Mouse (Mus musculus) kidney, postnatal 0 days (tissue): Measurements from ENCODE around the gene Gucy2e. TPM values are rescaled to one million over a fixed set of nuclear protein-coding genes. Genes with fewer than 3 reads are reported as not detected.

ENCODE experiments used
- ATAC-seq: fragments of 200-750 bp; cut with Nextera tagmentation; replicated peaks from 2 replicates; pipeline ENCODE4 v1.8.0; 2017; ENCODE audit warnings: low read depth, moderate number of reproducible peaks, moderate TSS enrichment, moderate library complexity; ENCODE audit not compliant: low FRiP score
- DNase-seq: peaks from one replicate; pipeline ENCODE4 v3.0.0-alpha.2; 2016; ENCODE audit warnings: low spot score
- H3K27ac ChIP-seq: fragments of 300-500 bp; sonication (generic); 2 replicates; pipeline ENCODE4 v1.5.1; 2014; ENCODE audit warnings: mild to moderate bottlenecking
- H3K27me3 ChIP-seq: fragments of 300-500 bp; sonication (generic); 2 replicates; pipeline ENCODE4 v1.6.1; 2014; ENCODE audit warnings: low read length, mixed read lengths; ENCODE audit not compliant: insufficient read depth
- H3K36me3 ChIP-seq: fragments of 300-500 bp; sonication (generic); 2 replicates; pipeline ENCODE4 v1.6.1; 2014; ENCODE audit warnings: low read length, mixed read lengths; ENCODE audit not compliant: insufficient read depth
- H3K4me1 ChIP-seq: fragments of 300-500 bp; sonication (generic); replicated peaks from 2 replicates; pipeline ENCODE4 v1.6.1; 2014; ENCODE audit warnings: antibody characterized with exemption, low read length, mixed read lengths; ENCODE audit not compliant: insufficient read depth
- H3K4me2 ChIP-seq: fragments of 300-500 bp; sonication (generic); 2 replicates; pipeline ENCODE4 v1.6.1; 2014; ENCODE audit warnings: mild to moderate bottlenecking, low read length, moderate library complexity, mixed read lengths
- H3K4me3 ChIP-seq: fragments of 300-500 bp; sonication (generic); replicated peaks from 2 replicates; pipeline ENCODE4 v1.5.1; 2014; ENCODE audit warnings: low read depth, low read length
- H3K9ac ChIP-seq: fragments of 300-500 bp; sonication (generic); 2 replicates; pipeline ENCODE4 v1.6.1; 2014; ENCODE audit warnings: low read depth, low read length
- H3K9me3 ChIP-seq: fragments of 300-500 bp; sonication (generic); replicated peaks from 2 replicates; pipeline ENCODE4 v1.6.1; 2016; ENCODE audit warnings: low read length, inconsistent platforms, mixed read lengths
- CTCF ChIP-seq: IDR thresholded peaks from 2 replicates; pipeline ENCODE4 v1.5.1; 2016; ENCODE audit warnings: antibody characterized with exemption, low read depth, mild to moderate bottlenecking, moderate library complexity
- WGBS: fragments of 180-500 bp; shearing (Covaris S2); extraction: QIAGEN DNeasy Blood & Tissue Kit; methylation state at CpG from one replicate; pipeline ENCODE4 v1.1.7; 2014; 5-methylcytosine and 5-hydroxymethylcytosine counted together
- polyA plus RNA-seq: library from polyadenylated mRNA; unstranded; fragments of >200 nt; fragmentation: Nextera tagmentation; extraction: Ambion mirVana; gene quantifications from 2 replicates; pipeline ENCODE4 v1.2.1, GENCODE M21; 2015

Gene Gucy2e
- polyA plus RNA-seq, 1 experiment from 2014 or later = 0.24 TPM

DNA sequence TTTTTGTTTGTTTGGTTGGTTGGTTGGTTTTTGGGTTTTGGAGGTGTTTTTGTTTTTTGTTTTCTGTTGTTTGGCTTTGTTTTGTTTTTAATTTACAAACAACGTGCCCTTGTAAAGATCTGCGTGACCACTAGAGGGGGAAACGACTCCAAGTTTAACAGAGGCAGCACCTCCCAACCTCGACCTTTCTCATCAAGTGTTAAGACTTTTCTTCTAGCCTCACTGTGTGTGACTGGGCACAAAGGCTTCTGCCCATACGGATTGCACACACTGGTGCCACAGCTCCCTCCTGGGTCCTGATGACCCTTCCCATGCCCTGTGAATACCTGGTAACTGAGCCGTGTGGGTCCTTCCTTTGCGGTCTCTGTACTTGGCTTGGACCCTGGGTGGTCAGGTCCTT lies 30.5 kb upstream of the Gucy2e start:
- Histone ChIP-seq H3K27me3 (no peaks in the 10 kb centered on the region), H3K9ac (no peak overlapping the region), H3K4me1 (no peaks in the 10 kb centered on the region), H3K4me2 (no peak overlapping the region), H3K36me3 (no peaks in the 10 kb centered on the region), H3K9me3 (no peaks in the 10 kb centered on the region), H3K4me3 (no peak overlapping the region), H3K27ac (no peak overlapping the region)
- peak; percentile 70 for TF ChIP-seq CTCF
- 29% methylated on average over 7 of the region's 7 CpGs for WGBS
- DNase-seq = peak; percentile 83
- 0 out of 2 replicates have a peak, but pooled peaks have one; percentile 34 for ATAC-seq

- TF ChIP-seq CTCF = no peak
- Histone ChIP-seq H3K9ac (0 out of 2 replicates have a peak overlapping the region, but pooled peaks have one; percentile 9), H3K4me3 (no peak overlapping the region), H3K4me2 (peak overlapping the region; percentile 26), H3K27me3 (no peaks in the 10 kb centered on the region), H3K9me3 (no peaks in the 10 kb centered on the region), H3K36me3 (no peaks in the 10 kb centered on the region), H3K27ac (no peak overlapping the region), H3K4me1 (no peaks in the 10 kb centered on the region)
- WGBS = 14% methylated on average over 10 of the region's 10 CpGs
- DNase-seq = peak; percentile 58
- no peak for ATAC-seq
These were observed 29.4 kb upstream of the Gucy2e start for GRCm38 (mm10) chr11:69266253-69266652.

DNA sequence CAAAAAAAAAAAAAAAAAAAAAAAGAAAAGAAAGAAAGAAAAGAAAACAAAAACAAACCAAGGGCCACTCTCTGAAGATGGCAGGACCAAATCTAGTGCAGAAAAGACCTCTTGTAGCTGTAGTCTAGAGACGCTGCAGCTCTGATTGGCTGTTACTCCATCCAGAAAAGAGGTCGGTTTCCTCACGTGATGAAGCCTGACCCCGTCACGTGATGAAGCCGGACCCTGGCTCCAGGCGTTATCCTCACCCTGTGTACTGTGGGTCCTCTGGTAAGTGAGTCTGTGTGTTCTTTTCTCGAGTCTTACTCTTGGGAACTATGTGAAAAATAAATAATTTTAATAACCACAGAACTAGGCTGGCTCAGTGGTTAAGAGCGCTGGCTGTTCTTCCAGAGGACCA lies 28.6 kb upstream of the Gucy2e start:
- no peak overlapping the region for H3K27ac ChIP-seq
- TF ChIP-seq CTCF = no peak
- WGBS = 73% methylated on average over 9 of the region's 9 CpGs
- H3K4me3 ChIP-seq = no peak overlapping the region
- no peak overlapping the region for H3K9ac ChIP-seq
- no peak for DNase-seq
- no peak for ATAC-seq
- H3K36me3 ChIP-seq = no peaks in the 10 kb centered on the region
- no peaks in the 10 kb centered on the region for H3K27me3 ChIP-seq
- no peaks in the 10 kb centered on the region for H3K4me1 ChIP-seq
- no peaks in the 10 kb centered on the region for H3K9me3 ChIP-seq
- H3K4me2 ChIP-seq = no peak overlapping the region

DNA sequence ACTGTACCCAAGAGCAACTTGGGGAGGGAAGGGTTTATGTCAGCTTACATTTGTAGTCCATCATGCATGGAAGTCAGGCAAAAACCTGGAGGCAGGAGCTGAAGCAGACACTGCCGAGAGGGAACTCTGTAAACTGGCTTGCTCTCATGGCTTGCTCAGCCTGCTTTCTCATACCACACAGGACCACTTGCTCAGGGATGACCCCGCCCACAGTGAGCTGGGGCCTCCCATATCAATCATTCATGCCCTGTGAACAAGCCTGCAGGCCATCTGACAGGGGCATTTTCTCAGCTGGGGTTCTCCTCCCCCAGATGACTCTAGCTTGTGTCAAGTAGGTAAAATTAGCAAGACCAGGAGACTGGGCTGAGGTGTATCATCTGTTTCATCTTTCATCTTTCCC lies 27.4 kb upstream of the Gucy2e start:
- 33% methylated on average over 2 of the region's 2 CpGs for WGBS
- H3K27ac ChIP-seq = no peak overlapping the region
- DNase-seq (peak; percentile 22), ATAC-seq (no peak; the same call in 1 of the 2 replicates)
- H3K36me3 ChIP-seq = no peaks in the 10 kb centered on the region
- no peak overlapping the region for H3K4me3 ChIP-seq
- H3K27me3 ChIP-seq = no peaks in the 10 kb centered on the region
- H3K4me2 ChIP-seq = no peak overlapping the region
- no peak overlapping the region; the same call in 1 of the 2 replicates for H3K9ac ChIP-seq
- no peak for TF ChIP-seq CTCF
- H3K9me3 ChIP-seq = no peaks in the 10 kb centered on the region
- no peaks in the 10 kb centered on the region for H3K4me1 ChIP-seq

DNA sequence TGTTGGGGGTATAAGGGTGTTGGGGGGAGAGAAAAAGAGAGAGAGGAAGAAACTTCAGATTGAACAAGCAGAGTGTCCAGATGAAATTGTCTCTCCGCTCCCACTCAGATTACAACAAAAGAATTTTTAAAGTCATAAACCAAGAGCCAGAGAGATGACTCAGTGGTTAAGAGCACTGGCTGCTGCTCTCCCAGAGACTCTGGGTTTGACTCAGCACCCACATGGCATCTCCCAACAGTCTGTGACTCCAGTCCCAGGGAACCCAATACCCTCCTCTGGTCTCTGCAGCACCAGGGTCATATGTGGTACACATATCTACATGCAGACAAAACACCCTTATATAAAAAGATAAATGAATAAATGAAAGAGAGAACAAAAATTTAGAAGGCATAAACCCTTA lies 23.3 kb upstream of the Gucy2e start:
- no peak for TF ChIP-seq CTCF
- no peak for ATAC-seq
- H3K27me3 ChIP-seq = no peaks in the 10 kb centered on the region
- no peak overlapping the region for H3K27ac ChIP-seq
- no peak overlapping the region for H3K9ac ChIP-seq
- H3K4me1 ChIP-seq = no peaks in the 10 kb centered on the region
- no peaks in the 10 kb centered on the region for H3K9me3 ChIP-seq
- 86% methylated on average over 1 of the region's 1 CpGs for WGBS
- DNase-seq = no peak
- no peaks in the 10 kb centered on the region for H3K36me3 ChIP-seq
- H3K4me3 ChIP-seq = no peak overlapping the region
- no peak overlapping the region for H3K4me2 ChIP-seq

DNA sequence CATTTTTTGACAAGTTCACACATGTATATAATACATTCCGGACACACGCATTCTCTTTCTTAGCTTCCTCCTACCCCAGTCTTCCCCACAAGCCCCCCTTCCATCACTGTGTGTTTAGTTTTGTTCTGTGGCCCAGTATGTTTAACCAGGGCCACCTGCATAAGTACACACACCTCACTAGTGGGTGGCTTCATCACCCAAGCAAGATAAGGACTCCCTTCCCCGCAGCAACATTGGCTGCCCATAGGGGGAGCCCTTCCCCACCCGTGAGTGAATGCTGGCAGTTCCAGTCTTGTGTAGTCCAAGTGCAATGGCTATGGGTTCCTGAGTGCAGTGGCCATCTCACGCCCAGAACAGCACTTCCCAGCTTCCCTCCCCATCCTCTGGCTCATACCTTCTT lies 21.5 kb upstream of the Gucy2e start:
- DNase-seq (peak; percentile 70), ATAC-seq (peak; percentile 23; the same call in 1 of the 2 replicates)
- H3K9me3 ChIP-seq = no peaks in the 10 kb centered on the region
- no peak overlapping the region for H3K4me3 ChIP-seq
- no peaks in the 10 kb centered on the region for H3K36me3 ChIP-seq
- peak; percentile 77 for TF ChIP-seq CTCF
- WGBS = 59% methylated on average over 5 of the region's 5 CpGs
- H3K4me1 ChIP-seq = no peaks in the 10 kb centered on the region
- H3K4me2 ChIP-seq = peak overlapping the region; percentile 25; the same call in 1 of the 2 replicates
- H3K27me3 ChIP-seq = no peaks in the 10 kb centered on the region
- H3K9ac ChIP-seq = no peak overlapping the region
- no peak overlapping the region; the same call in 1 of the 2 replicates for H3K27ac ChIP-seq

DNA sequence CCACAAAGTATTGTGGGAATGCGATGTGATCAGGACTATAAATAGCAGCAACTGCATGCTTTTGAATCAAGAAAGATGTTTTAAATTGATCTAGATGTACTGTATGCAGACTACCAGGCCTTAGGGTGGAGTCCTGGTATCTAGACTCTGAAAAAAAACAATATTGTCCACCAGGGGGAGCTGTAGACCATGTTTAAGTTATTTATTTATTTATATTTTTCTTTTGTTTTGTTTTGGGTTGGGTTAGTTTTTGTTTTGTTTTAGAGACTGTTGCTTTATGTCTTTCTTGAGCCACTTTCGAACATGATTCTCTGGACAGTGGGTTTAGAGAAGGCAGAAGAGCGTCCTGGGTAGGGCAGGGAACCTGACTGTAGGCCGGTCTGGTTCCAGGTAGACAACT lies 21.0 kb upstream of the Gucy2e start:
- Histone ChIP-seq H3K27ac (no peak overlapping the region; the same call in 1 of the 2 replicates), H3K9ac (no peak overlapping the region; the same call in 1 of the 2 replicates), H3K9me3 (no peaks in the 10 kb centered on the region), H3K4me3 (no peak overlapping the region), H3K36me3 (no peaks in the 10 kb centered on the region), H3K27me3 (no peaks in the 10 kb centered on the region), H3K4me1 (no peaks in the 10 kb centered on the region), H3K4me2 (peak overlapping the region; percentile 25; the same call in 1 of the 2 replicates)
- 47% methylated on average over 4 of the region's 4 CpGs for WGBS
- peak; percentile 73 for TF ChIP-seq CTCF
- ATAC-seq (0 out of 2 replicates have a peak, but pooled peaks have one; percentile 44), DNase-seq (peak; percentile 80)
